Mouse (Mus musculus): ENCODE measurements around the gene Zfp423.

Gene Zfp423

DNA sequence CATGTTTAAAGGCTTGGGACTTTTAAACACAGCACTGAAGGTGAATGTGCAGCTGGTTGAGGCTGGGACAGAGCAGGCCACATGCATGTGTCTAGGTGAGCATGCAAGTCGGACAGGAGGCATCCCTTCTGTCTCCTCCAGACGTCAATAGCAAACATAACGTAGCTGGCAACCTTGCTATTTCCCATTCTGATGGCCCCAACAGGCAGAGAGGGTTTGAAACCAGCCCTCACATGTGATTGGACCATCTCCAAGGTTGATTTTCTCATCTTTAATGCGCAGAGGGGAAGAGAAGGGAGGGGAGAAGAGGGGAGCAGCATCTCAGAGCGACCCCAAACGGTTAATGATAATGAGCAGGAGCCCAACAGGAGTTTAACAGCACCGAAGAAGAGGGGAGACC is 123.5 kb downstream of the Zfp423 start:
- DNase-seq (ENCODE audit: low spot score): no peak

DNA sequence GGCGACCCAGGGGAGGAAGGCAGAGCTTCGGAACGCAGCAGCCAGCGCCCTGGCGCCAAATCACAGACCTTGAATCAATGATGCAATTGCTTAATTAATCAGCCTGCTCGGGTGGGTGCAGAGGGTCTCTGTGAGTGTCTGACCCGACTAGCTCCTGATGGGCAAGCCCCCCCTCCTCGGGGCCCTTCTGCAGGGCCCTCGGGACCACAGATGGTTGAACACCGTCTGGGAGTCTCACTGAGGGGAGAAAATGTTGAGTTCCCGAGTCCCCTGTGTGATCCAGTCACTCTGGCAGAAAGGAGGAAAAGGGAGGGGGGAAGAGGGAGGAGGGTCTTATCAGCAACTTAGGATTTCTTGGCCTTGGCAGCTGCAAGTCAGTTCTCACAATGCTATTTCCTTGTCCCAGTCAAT is 124.0 kb downstream of the Zfp423 start:
- DNase-seq (ENCODE audit: low spot score): peak; percentile 55

DNA sequence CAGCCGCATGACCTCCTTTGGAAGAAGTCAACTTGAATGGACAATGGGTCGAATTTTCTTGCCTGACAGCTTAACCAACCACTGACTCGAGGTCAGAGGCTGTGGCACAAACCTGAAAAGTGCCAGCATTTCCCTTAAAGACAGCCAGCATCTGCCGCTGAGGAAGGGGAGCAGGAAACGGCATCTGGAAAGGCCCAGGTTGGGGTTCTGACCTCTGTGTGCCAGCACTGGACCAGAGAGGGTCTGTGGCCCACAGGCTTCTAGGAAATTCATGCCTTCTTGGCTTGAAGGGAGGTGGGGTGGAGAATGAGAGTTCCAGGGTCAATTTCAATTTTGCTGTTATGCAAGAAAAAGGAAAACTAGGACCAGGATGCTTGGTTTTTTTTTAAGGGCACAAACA is 124.7 kb downstream of the Zfp423 start:
- no peak for DNase-seq (ENCODE audit: low spot score)

DNA sequence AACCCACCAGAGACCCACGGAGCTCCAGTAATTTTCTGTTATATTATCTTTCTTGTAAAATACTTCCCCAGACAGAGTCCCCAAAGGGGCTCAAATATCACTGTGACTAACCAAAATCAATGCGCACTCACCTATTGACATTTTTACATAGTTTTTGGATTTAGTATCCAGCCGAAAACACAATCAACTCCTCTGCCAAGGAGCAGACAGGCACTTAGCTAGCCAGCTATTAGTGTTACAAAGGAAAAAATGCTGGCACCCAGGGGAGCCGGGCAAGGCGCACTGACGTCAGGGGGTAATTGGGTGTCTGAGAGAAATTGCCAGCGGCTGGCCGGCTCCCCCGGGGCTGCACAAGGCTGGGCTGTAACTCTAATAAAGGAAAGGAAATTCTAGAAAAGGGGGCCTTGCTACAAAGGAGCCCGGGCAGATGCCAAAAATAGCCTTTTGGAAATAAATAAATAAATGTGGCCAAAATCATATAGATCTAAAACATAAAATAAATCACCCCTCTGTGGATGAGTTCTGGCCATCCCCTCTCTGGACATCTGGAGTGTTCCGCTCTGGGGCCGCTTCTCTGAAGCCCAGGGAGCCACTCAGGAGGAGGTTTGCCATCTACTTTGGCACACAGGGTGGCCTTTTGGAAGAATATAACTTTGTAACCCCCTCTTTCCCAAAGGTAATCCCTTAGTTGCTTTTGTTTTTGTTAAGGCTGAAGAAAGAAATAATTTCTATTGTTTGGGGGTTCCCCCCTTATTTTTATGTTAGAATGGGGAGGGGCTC is 125.4 kb downstream of the Zfp423 start:
- DNase-seq (ENCODE audit: low spot score): no peak

DNA sequence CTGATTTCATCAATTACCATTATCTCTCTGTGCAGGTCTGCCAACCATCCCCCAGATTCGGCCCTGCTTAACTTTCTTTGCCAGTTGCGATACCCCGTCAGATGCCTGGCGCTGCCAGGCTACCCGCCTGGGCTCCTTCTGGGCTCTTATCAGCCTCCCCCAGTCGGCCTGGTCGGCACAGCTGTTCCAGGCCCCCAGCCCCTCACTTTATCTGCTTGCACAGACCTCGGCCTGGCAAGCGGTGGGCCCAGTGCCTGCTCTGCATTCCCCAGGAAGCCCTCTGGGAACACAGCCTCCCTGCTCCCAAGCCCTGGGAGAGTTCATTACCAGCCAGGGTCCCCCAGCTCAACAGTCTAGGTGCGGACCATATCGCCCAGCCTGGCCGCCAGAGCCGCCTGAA is 126.1 kb downstream of the Zfp423 start:
- no peak for DNase-seq (ENCODE audit: low spot score)

DNA sequence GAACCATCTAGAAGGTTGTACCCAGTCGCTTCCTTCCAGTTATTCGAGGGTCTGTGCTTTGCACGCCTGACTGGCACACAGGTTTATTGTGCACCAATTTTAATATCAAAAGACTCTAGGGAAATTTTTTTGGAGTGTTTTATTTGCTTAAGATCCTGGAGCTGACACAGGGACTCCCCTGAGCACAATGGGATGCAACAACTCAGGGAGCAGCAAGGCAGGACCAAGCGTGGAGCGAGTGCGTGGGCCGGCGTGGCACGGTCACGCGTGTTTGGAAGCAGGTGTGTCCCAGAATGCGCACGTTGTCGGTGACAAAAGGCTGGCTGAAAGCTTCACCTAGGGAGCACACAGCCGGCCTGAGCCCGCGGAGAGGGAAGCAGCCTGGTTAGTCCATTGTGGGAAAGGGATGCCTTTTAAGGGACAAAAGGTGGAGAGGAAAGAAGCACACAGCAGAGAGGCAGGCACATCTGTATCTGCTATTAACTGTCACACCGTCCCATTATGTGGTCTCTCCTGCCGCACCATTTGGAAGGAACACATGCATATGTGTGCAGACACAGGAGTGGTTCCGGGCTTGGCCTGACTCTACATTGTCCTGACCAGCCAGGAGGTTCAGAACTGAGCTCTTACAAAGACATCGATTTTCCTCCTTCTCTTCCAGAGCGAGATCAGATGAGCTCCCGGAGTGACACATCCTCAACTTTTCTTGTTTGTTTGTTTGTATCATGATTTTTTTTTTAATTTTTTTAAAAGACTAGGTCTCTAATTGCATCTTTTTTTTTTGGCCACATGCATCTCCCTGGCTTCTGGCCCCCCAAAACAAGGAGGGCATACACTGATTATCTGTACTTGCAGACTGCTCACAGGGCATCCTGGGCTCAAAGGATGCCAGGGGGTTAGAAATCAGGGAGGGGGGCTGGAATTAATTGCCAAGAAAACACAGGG is 126.7 kb downstream of the Zfp423 start:
- DNase-seq (ENCODE audit: low spot score): no peak

DNA sequence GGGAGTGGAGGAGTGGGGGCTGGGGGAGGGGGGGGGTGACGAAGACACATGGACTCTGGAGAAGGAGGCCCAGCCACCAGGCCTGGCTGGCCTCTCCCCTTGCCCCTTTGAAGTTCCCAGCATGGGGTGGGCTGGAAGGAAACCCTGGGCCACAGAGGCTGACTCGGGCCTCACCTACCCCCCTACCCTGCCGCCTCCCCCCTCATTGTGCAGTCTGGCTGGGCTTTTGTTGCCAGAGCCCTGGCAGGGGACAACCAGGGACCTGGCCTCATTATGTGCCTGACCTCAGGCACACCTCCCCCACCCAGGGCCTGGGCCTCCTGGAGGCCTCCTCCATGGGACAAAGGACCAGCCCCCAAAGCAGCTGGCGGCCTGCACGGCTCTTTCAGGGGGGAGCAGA is 127.8 kb downstream of the Zfp423 start:
- no peak for DNase-seq (ENCODE audit: low spot score)

DNA sequence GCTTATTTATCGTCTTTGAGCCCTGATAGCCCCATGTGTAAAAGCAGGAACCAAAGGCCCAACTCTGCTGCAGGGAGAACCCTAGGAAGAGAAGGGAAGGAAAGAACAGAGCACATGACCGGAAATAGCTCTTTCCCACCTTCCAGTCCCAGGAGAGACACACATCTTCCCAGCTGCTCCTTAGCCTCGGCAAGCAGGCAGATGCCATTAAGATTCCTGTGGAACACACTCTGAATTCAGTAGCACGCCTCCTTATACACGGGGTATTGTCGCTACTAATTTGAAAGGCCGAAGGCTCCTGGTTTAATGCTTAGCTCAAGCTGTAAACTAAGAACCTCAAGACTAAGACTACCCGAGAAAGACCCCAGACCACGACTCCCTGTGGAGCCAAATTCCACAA is 128.3 kb downstream of the Zfp423 start:
- no peak for DNase-seq (ENCODE audit: low spot score)

DNA sequence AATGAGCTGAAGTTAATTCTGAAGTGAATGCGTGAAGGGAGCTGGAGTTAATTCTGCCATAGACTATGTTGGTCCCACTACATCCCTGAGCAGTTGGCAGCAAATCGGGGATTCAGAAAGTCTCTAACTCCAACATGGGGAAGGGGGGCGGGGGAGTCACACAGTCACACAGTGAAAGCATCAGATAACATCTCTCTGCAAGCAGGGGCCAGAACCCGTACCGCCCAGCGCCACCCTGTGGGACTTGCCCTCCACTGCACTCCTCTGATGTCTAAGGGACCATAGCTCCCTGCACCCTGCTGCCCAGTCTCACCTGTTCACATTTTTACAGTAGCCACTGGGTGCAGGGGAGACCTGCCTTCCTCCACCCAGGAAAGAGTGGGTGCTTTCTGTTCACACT is 129.2 kb downstream of the Zfp423 start:
- peak; percentile 61 for DNase-seq (ENCODE audit: low spot score)

DNA sequence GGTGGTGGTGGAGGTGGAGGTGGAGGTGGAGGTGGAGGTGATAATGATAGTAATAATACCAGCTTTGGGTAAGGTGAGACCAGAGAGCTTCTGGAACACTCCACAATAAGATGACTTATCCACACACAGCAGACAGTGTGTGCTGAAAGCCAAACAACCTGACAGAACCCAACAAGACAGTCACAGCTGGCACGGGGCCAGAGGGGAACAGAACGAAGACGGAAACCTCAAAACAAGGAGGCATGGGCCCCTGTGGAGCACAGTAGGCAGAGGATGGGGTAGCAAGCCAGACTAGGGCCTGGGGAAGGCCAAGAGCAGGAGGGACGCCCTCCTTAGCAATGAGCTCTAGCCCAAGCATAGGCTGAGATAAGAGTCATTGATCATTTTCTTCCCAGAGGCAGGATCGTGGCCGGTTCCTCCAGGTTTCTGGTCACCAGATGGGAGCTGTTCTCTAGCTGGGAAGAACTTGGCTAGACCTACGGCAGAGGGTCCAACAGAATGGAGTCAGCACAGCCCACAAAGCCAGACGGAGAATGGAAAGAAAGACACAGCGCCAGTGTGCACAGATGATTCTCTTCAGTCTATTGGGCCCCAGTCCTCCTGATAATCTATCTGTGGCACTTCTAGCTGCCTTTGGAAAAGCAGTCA is 133.3 kb downstream of the Zfp423 start:
- DNase-seq (ENCODE audit: low spot score): peak; percentile 59

DNA sequence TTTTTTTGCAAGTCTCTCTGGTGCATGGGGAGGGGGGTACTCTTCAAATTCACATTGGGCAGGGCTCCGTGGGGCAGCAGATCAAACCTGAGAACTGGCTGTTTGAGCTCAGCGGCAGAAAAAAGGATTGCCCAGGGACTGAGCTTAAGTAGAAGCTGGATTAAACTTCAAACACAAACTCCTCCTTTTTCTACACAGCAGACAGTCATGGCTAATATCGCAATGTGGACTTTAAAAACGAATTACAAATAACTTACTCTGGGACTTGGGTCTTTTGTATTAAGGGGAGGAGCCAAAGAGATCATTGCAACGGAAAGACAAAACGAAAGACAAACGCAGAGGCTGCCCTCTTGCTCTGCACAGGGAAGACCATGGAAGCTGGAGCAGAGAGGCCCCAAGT is 136.2 kb downstream of the Zfp423 start:
- no peak for DNase-seq (ENCODE audit: low spot score)

DNA sequence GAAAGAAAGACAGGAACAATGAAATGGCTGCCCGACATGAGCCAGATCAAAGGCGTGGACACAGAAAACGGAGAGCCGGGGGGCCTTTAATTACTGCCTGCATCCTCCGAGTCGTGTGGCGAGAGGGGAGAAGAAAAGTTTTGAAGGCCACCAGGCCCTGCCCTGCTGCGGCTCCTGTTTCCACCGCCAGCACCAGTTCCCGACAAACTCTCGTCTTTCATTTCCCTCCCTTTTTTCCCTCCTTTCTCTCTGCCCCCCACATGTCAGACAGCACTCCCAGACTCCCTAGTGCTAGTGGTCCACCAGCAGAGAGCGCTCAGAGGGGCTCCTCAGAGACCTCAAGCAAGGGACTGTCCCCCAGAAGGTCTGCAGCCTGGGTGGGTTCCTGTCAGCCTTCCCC is 136.7 kb downstream of the Zfp423 start:
- no peak for DNase-seq (ENCODE audit: low spot score)

DNA sequence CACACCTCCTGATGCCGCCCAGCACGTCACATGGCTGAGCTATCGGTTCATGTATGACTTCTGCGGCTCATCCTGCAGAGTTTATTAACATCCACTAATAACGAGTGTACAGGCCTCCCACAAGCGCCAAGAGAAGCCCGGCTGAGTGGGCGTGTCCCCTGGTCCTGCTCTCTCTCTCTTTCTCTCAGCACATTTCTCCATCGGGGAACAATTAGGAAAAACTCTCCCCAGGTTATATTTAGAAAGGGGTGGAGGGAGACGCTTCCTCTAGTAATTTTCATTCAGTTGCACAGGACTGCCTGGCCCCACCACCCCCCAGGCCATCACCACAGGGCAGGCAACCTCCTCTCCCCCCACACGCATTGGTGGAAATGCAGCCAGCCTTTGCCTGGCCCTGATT is 137.2 kb downstream of the Zfp423 start:
- DNase-seq (ENCODE audit: low spot score): peak; percentile 60

DNA sequence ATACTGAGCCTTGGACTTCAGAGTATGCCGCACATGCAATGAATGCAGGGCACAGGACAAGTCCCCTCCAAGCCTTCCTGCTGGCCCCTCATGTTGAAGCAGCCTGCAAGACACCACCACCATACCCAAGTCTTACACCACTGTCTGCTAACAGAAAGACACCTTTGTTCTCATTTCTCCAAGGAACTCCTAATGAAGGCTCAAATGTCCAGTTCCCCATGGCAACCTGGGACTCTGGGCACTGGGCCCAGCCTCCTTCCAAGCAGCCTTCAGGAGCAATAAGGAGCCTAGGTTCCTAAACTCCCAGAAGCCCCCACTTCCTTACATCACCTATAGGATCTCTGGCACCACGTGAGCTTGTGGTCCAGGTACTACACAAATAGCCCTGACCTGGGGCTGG is 137.7 kb downstream of the Zfp423 start:
- no peak for DNase-seq (ENCODE audit: low spot score)

DNA sequence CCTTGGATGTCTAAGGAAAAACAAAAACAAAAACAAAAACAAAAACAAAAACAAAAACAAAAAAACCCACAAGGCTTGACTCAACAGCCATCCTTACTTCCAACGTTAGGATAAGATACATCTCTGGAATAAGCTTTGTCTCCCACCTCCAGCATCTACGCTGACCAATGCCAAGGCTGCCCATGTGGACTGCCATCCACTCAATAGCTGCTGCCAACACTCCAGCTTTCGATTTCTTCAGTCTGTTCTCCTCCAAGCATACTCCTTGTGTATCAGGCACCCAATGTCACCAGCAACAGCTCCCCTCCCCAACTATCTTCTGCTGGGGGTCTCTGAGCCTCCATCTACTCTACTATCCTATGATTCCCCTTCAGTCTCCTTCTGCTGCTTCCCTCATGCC is 140.1 kb downstream of the Zfp423 start:
- no peak for DNase-seq (ENCODE audit: low spot score)

DNA sequence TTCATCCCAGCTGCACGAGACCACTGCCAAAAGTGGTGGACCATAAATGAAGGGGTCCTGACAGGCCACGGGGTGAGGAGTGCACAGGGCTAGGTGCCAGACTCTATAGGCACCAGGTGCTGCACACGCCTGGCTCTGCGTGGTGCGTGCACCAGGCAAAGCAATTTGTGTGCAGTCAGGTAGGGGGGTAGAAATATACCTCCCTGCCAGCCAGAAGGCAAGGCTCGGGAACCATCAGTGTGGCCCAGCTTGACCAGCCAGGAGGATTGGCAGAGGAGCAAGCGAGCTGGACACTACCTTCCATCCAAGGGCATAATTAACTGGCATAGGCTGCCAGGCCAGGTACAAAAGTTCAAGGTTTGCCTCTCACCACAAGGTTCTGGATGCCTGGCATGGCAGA is 140.9 kb downstream of the Zfp423 start:
- DNase-seq (ENCODE audit: low spot score): no peak

DNA sequence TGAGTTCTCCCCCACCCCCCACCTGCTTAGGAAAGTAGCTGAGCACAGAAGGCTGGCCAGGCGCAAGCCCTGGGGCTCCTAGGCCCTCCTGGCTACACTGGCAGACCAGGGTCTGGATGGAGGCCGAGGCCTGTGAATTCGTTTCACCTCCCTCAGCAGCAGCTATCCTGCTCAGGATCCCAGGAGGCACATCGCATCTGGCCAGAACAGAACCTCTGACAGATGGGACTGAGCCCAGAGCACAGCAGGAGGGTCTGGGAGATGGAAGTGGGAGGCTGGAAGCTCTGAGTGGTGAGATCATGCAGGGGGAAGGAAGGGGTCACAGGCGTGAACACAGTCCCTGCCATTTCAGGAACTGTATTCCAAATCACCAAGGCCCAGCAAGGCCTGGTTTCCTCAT is 143.3 kb downstream of the Zfp423 start:
- DNase-seq (ENCODE audit: low spot score): no peak

DNA sequence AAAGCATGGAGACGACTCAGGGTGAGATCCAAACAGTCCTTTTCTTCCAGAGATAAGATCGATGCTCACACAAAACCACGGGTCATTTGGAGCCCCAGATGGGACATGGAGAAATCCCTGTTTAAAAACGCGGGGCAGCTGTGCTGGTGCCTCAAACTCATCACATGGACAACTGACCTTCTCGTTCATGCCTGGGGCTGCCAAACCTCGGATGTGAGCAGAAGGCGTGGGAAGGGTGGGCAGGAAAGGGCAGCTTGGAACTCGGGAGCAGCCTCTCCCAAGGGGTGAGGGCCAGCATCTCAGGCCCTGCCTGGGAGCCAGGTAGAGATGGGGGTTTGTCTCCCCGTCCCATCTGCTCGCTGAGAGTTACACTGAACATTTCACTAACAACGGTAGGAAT is 146.7 kb downstream of the Zfp423 start:
- DNase-seq (ENCODE audit: low spot score): no peak

DNA sequence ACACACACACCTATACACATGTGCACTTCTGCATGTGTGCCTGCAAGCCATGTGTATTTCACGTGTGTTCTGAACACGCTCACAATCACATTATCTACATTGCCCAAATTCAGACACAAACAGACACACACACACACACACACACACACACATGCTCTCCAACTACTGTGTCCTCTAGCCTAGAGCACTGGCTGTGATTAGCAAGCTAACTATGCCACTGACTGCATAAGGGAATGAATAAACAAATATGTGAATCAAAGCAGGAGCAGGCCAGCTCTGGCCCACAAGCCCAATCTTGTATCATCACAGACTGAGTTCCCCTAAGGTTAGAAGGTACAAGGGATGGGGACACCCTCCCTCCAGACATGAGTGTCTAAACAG is 147.3 kb downstream of the Zfp423 start:
- DNase-seq (ENCODE audit: low spot score): no peak

DNA sequence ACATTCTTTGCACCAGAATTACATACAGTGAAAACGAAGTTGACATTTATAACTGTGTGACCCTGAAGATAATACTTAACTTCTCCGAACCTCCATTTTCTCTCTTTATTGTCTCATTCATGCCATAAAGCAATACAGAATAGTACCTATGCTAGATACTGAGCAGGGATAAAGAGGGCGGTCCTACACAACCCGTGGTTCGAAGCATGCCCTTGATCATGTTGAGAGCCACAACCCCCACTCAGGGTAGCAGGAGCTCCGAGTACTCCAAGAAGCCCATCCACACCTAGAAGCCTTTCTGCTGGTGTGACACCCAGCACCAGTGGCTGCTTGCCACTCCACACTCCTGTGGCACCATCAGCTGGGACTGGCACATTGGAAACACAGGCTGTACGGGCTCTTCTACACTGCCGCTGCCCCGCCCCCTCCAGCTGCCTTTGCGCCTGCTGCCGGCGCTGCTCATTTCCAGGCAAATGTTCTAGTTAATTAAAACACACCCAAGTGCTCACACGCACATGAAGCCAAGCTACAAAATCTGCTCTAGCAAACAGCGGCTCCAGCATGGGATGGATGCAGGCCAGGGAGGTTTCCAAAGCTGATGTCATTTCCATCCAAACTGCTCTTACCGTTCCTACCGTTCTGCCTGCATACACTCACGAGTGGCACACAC is 147.9 kb downstream of the Zfp423 start:
- DNase-seq (ENCODE audit: low spot score): peak; percentile 75

DNA sequence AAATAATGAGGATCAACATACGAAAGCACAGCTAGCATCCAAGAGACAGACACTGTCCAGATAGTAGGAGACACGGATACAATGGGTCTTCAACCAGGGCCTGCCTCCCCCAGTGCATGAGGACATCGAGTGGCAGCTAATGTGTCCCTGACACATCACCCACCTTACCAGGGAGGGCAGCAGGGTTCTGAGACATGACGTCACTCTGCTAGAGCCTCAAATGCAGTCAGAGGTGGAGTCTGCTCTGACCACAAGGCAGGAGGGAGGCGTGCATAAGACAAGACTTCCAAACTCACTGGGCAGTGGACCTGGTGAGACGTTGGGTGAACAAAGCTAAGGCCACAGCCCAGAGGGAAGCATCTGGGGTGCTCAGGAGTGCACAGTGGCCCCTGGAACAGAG is 148.6 kb downstream of the Zfp423 start:
- no peak for DNase-seq (ENCODE audit: low spot score)

DNA sequence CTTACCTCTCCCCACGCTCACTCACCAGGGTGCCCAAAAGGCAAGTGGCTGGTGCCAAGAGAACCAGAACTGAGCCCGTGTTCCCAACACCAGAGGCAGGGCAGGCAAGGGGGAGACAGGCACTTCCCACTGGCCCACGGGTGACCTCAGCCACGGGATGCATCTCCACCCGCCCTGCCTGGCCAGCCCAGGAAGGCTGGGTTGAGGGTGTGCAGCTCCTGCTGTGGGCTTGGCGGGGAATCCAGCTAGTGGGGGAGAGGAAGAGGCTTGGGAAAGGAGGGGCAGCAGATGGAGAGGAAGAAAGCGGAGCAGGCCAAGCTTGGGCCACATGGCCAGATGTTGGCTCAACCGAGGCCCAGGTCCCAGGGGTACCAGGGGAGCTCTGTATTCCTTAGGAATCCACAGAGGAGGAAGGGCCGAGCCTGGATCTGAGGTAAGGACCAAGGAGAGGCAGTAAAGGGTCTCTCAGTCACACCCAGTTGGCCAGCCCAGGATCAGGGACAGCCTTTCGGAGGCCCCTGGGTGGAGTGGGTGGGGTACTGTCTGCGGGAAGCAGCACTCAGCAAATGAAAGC is 155.0 kb downstream of the Zfp423 start:
- DNase-seq (ENCODE audit: low spot score): peak; percentile 64

Data from testis, postnatal 10 days (tissue).